Mouse (Mus musculus) embryonic facial prominence, embryonic 14.5 days (tissue): ENCODE measurements around the gene Tmem109. TPM values are rescaled to one million over a fixed set of nuclear protein-coding genes. Genes with fewer than 3 reads are reported as not detected.

Experiments used
- ATAC-seq: fragments of 200-750 bp; cut with Nextera tagmentation; 2 replicates; pipeline ENCODE4 v1.8.0; 2017; ENCODE audit warnings: low read depth, moderate number of reproducible peaks, moderate TSS enrichment
- DNase-seq: peaks from one replicate; pipeline ENCODE4 v3.0.0-alpha.2; 2015; ENCODE audit warnings: low spot score
- H3K27ac ChIP-seq: fragments of 300-500 bp; sonication (generic); replicated peaks from 2 replicates; pipeline ENCODE4 v1.5.1; 2014; ENCODE audit warnings: low read depth, mild to moderate bottlenecking, low read length, moderate library complexity
- H3K27me3 ChIP-seq: fragments of 300-500 bp; sonication (generic); replicated peaks from 2 replicates; pipeline ENCODE4 v1.6.1; 2014; ENCODE audit warnings: low read length; ENCODE audit not compliant: control insufficient read depth, insufficient read depth
- H3K36me3 ChIP-seq: fragments of 300-500 bp; sonication (generic); 2 replicates; pipeline ENCODE4 v1.6.1; 2014; ENCODE audit warnings: low read length, mixed read lengths; ENCODE audit not compliant: control insufficient read depth, insufficient read depth
- H3K4me1 ChIP-seq: fragments of 300-500 bp; sonication (generic); 2 replicates; pipeline ENCODE4 v1.6.1; 2014; ENCODE audit warnings: antibody characterized with exemption, low read length; ENCODE audit not compliant: control insufficient read depth, insufficient read depth
- H3K4me2 ChIP-seq: fragments of 300-500 bp; sonication (generic); 2 replicates; pipeline ENCODE4 v1.6.1; 2014; ENCODE audit warnings: low read depth, mild to moderate bottlenecking, low read length, moderate library complexity, mixed read lengths
- H3K4me3 ChIP-seq: fragments of 300-500 bp; sonication (generic); 2 replicates; pipeline ENCODE4 v1.5.1; 2014; ENCODE audit warnings: low read depth, mild to moderate bottlenecking, low read length
- H3K9ac ChIP-seq: fragments of 300-500 bp; sonication (generic); 2 replicates; pipeline ENCODE4 v1.6.1; 2014; ENCODE audit warnings: low read depth, mild to moderate bottlenecking, low read length, moderate library complexity, mixed read lengths
- H3K9me3 ChIP-seq: fragments of 300-500 bp; sonication (generic); 2 replicates; pipeline ENCODE4 v1.6.1; 2016; ENCODE audit warnings: low read length; ENCODE audit not compliant: control insufficient read depth
- WGBS: fragments of 180-500 bp; shearing (Covaris S2); extraction: QIAGEN DNeasy Blood & Tissue Kit; methylation state at CpG from one replicate; pipeline ENCODE4 v1.1.7; 2014; 5-methylcytosine and 5-hydroxymethylcytosine counted together
- polyA plus RNA-seq: library from polyadenylated mRNA; unstranded; fragments of >200 nt; fragmentation: Nextera tagmentation; extraction: Ambion mirVana; gene quantifications from 2 replicates; pipeline ENCODE4 v1.2.1, GENCODE M21; 2014

The Tmem109 gene
- polyA plus RNA-seq, 1 experiment from 2014 or later: 137 TPM

DNA sequence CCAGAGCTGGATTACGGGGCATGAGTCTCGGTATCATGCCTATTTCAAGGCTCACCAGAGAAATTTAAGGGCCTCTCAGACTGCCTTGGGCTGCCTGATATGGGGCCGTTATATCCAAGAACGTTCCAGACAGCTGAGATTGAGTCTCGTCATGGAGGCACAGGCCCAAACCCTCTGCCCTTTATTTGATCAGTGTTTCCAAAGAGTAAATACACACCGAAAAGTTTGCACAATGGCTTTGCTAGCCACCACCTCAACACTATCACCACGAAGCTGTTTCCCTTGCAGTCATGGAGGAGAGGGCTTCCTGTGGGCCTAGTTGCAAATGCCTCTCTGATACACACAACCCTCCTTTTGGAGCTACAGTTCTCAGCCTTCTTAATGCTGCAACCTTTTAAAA lies 57.7 kb downstream of the Tmem109 start:
- no peak overlapping the region for H3K4me2 ChIP-seq
- ATAC-seq: no peak
- H3K27ac ChIP-seq: no peak overlapping the region
- H3K4me1 ChIP-seq: no peaks in the 10 kb centered on the region
- no peak overlapping the region for H3K4me3 ChIP-seq
- H3K9me3 ChIP-seq: no peaks in the 10 kb centered on the region
- no peak overlapping the region for H3K9ac ChIP-seq
- H3K36me3 ChIP-seq: no peaks in the 10 kb centered on the region
- WGBS: 84% methylated on average over 7 of the region's 7 CpGs
- DNase-seq: no peak
- H3K27me3 ChIP-seq: no peaks in the 10 kb centered on the region

DNA sequence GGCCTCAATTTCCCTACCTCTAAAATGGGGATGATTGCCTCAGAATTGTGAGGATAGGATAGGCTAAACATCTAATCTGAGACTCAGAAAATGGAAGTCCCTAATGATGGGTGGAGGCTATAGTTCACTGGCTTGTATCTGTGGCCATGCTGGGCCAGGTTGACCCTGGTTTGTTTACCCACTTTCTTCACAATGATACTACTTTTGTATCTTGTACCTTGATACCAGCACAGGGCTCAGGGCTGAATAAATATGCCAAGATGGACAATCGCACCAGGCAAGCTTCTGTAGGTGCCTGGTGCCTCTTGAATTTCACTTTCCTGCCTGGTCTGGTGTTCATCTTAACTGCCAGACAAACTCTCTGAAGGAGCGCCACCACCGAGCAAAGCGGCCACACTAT lies 59.3 kb downstream of the Tmem109 start:
- no peaks in the 10 kb centered on the region for H3K27me3 ChIP-seq
- H3K27ac ChIP-seq: no peak overlapping the region
- no peaks in the 10 kb centered on the region for H3K9me3 ChIP-seq
- no peak overlapping the region for H3K9ac ChIP-seq
- no peak for DNase-seq
- ATAC-seq: no peak
- H3K36me3 ChIP-seq: no peaks in the 10 kb centered on the region
- H3K4me3 ChIP-seq: no peak overlapping the region
- 95% methylated on average over 4 of the region's 4 CpGs for WGBS
- no peak overlapping the region for H3K4me2 ChIP-seq
- H3K4me1 ChIP-seq: no peaks in the 10 kb centered on the region

DNA sequence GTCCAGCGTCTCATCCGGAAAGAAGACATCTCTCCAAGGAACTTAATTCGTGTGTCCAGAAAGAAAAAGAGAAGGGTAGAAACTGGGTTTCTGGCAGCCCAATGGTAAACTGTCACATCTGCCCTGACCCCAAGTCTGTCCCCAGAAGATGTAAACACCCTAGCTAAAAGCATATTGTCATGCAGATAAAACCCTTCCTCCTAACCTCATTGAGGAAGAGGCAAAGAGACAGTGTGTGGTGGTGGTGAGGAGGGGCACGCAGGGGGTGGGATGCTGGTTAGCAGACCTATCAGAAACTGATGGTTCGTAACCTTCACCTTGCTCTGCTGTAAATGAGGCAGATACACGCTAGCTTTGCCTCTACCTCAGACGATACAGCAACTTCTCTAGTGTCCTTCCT lies 60.5 kb downstream of the Tmem109 start:
- H3K4me3 ChIP-seq: no peak overlapping the region
- DNase-seq (no peak), ATAC-seq (no peak)

More for the DNA sequence above, 60.5 kb downstream of the Tmem109 start:
- no peaks in the 10 kb centered on the region for H3K4me1 ChIP-seq
- no peaks in the 10 kb centered on the region for H3K27me3 ChIP-seq
- no peaks in the 10 kb centered on the region for H3K36me3 ChIP-seq
- 74% methylated on average over 7 of the region's 7 CpGs for WGBS
- H3K9me3 ChIP-seq: no peaks in the 10 kb centered on the region
- no peak overlapping the region for H3K27ac ChIP-seq
- no peak overlapping the region for H3K4me2 ChIP-seq
- H3K9ac ChIP-seq: no peak overlapping the region

Other genes with a start within 250 kb of the Tmem109 start
- 1.5 and 1.8 TPM in 2 replicates for gene Vwce, start 247.8 kb downstream of the Tmem109 start, polyA plus RNA-seq
- 0.14 TPM in 1 of 2 replicates, not detected in the other for gene Pga5, start 203.9 kb downstream of the Tmem109 start, polyA plus RNA-seq
- 34.8 and 35.9 TPM in 2 replicates for gene Vps37c, start 193.3 kb downstream of the Tmem109 start, polyA plus RNA-seq
- 0.58 and 0.78 TPM in 2 replicates for gene Cd5, start 143.0 kb downstream of the Tmem109 start, polyA plus RNA-seq
- 0.07 TPM in 1 of 2 replicates, not detected in the other for gene Cd6, start 51.9 kb downstream of the Tmem109 start, polyA plus RNA-seq
- 0.84 and 1.3 TPM in 2 replicates for gene Slc15a3, start 42.3 kb downstream of the Tmem109 start, polyA plus RNA-seq
- 58.5 and 67.8 TPM in 2 replicates for gene Tmem132a, start 12.1 kb downstream of the Tmem109 start, polyA plus RNA-seq
- 41.9 and 46.1 TPM in 2 replicates for gene Prpf19, start 13.2 kb upstream of the Tmem109 start, polyA plus RNA-seq
- gene Zp1, start 38.6 kb upstream of the Tmem109 start, polyA plus RNA-seq: 0.17 TPM in 1 of 2 replicates, not detected in the other
- 0.08 and 0.20 TPM in 2 replicates for gene Ptgdr2, start 55.2 kb upstream of the Tmem109 start, polyA plus RNA-seq
- gene Ccdc86, start 67.3 kb upstream of the Tmem109 start, polyA plus RNA-seq: 22.4 and 25.2 TPM in 2 replicates
- gene Ms4a10, start 92.7 kb upstream of the Tmem109 start, polyA plus RNA-seq: 0.53 and 0.89 TPM in 2 replicates
- not detected in 2 replicates for gene Ms4a15, start 111.2 kb upstream of the Tmem109 start, polyA plus RNA-seq
- gene Ms4a18, start 136.0 kb upstream of the Tmem109 start, polyA plus RNA-seq: not detected in 2 replicates
- not detected in 2 replicates for gene Ms4a8a, start 199.1 kb upstream of the Tmem109 start, polyA plus RNA-seq
- gene 1700017D01Rik, start 248.9 kb upstream of the Tmem109 start, polyA plus RNA-seq: not detected in 2 replicates